Mouse (Mus musculus) neural tube, embryonic 13.5 days (tissue): ENCODE measurements around the gene Bckdk. TPM values are rescaled to one million over a fixed set of nuclear protein-coding genes. Genes with fewer than 3 reads are reported as not detected.
"Not testable (repeated sequence)": the region's sequence is repeated elsewhere in the genome, so short reads cannot be mapped to it uniquely, and the experiment has no call there.

Experiments used
- ATAC-seq: fragments of 200-750 bp; cut with Nextera tagmentation; 2 replicates; pipeline ENCODE4 v1.8.0; 2017; ENCODE audit warnings: low read depth, mild to moderate bottlenecking, moderate TSS enrichment, moderate library complexity
- H3K27ac ChIP-seq: fragments of 300-500 bp; sonication (generic); replicated peaks from 2 replicates; pipeline ENCODE4 v1.5.1; 2015; ENCODE audit warnings: moderate library complexity, mild to moderate bottlenecking, inconsistent platforms
- H3K27me3 ChIP-seq: fragments of 300-500 bp; sonication (generic); 2 replicates; pipeline ENCODE4 v1.6.1; 2015; ENCODE audit warnings: mild to moderate bottlenecking, inconsistent platforms
- H3K36me3 ChIP-seq: fragments of 300-500 bp; sonication (generic); 2 replicates; pipeline ENCODE4 v1.6.1; 2015; ENCODE audit warnings: mild to moderate bottlenecking, inconsistent platforms
- H3K4me1 ChIP-seq: fragments of 300-500 bp; sonication (generic); replicated peaks from 2 replicates; pipeline ENCODE4 v1.6.1; 2015; ENCODE audit warnings: inconsistent platforms
- H3K4me2 ChIP-seq: fragments of 300-500 bp; sonication (generic); 2 replicates; pipeline ENCODE4 v1.6.1; 2015; ENCODE audit warnings: inconsistent platforms, mild to moderate bottlenecking, moderate library complexity
- H3K4me3 ChIP-seq: fragments of 300-500 bp; sonication (generic); 2 replicates; pipeline ENCODE4 v1.5.1; 2015; ENCODE audit warnings: mild to moderate bottlenecking, inconsistent platforms
- H3K9ac ChIP-seq: fragments of 300-500 bp; sonication (generic); 2 replicates; pipeline ENCODE4 v1.6.1; 2015; ENCODE audit warnings: moderate library complexity, mild to moderate bottlenecking, inconsistent platforms
- H3K9me3 ChIP-seq: fragments of 300-500 bp; sonication (generic); 2 replicates; pipeline ENCODE4 v1.6.1; 2016; ENCODE audit warnings: inconsistent platforms
- WGBS: fragments of 180-500 bp; shearing (Covaris S2); methylation state at CpG from one replicate; pipeline ENCODE4 v1.1.7; 2015; 5-methylcytosine and 5-hydroxymethylcytosine counted together
- polyA plus RNA-seq: library from polyadenylated mRNA; unstranded; fragments of >200 nt; fragmentation: Nextera tagmentation; extraction: Ambion mirVana; gene quantifications from 2 replicates; pipeline ENCODE4 v1.2.1, GENCODE M21; 2015

Gene Bckdk
- polyA plus RNA-seq, 1 experiment from 2014 or later = 64.4 TPM

DNA sequence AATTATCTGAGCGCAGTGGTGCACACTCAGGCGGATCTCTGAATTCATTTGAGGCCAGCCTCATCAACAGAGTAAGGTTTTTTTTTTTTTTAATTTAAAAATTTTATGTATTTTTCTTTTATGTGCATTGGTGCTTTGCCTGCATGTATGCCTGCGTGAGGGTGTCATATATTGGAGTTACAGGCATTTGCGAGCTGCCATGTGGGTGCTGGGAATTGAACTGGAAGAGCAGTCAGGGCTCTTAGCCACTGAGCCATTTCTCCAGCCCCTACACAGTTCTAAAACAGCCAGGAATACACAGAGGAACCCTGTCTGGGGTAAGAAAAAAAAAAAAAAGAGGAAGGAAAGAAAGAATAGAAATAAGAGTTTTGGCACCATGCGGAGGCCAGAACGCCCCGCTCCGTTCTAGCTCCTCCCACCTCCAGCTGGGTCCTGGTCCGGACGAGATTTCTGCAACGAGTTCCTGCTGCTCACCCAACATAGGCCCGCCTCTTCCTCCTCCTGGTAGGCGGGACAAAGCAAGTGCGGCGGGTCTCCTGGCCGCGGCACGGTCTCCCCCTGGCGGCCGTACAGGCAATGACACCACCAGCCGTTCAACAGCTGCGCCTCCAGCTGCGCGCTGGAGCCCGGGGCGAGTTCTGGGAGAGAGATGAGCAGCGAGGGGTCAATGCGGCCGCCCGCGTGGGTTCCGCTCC lies 31.3 kb downstream of the Bckdk start:
- peak overlapping the region; percentile 74 for H3K4me3 ChIP-seq
- H3K9me3 ChIP-seq = no peaks in the 10 kb centered on the region
- WGBS = 7% methylated on average over 32 of the region's 32 CpGs

DNA sequence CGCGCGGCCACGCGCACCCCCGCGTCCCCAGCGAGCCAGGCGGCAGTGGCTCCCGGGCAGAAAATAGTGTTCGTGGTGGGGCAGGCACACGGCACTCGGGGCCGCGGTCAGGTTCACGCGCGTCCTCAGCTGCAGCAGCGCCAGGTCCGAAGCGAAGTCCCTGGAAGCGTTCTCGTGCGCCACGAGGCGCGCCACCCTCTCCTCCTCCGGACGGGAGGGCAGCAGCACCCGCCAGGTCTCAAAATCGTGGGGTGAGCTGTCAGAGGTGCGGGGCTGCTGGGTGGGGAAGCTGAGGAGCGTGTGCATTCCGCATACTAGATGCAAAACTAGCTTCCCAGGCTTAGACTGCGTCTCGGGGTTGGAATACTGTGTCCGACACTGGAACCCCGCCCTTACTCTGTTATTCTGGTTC lies 31.9 kb downstream of the Bckdk start:
- WGBS = 1% methylated on average over 38 of the region's 38 CpGs
- ATAC-seq = peak; percentile 73

More for the DNA sequence above, 31.3 kb downstream of the Bckdk start:
- peak overlapping the region; percentile 87 for H3K9ac ChIP-seq
- peaks cover 18% of the 10 kb centered on the region for H3K4me1 ChIP-seq
- ATAC-seq = peak; percentile 96
- H3K27ac ChIP-seq = peak overlapping the region; percentile 82
- H3K27me3 ChIP-seq = peaks cover 12% of the 10 kb centered on the region
- H3K36me3 ChIP-seq = no peaks in the 10 kb centered on the region
- H3K4me2 ChIP-seq = peak overlapping the region; percentile 88

DNA sequence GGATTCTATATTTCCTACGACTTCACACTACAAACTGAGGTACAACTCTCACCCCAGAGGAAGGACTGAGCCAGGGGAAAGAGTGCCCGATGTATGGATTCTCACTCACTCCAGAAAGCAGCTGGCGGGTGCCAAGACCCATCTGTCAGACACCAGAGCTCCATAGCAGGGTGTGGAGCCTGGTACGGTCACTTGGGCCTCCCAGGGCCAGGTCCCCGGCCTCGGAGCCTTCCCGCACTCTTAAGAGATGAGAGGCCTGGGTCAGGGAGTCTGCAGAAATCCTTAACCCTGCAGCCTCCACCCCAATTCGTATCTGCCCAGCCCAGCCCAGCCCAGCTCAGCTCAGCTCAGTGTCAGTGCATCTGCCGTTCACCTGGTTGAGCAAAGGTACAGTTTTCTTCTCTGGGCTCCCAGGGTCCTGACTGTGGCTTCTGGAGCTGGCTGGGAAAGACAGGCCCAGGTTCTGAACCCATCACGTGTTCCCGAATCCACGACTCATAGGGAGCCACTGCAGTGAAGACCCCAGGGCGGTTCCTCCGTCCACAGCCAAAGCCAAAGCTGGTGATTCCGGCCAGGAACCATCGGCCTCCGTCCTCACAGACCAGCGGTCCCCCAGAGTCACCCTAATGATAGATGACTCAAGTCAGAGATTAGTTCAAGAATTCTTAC lies 32.5 kb downstream of the Bckdk start:
- WGBS = 59% methylated on average over 18 of the region's 18 CpGs
- peak overlapping the region; percentile 87 for H3K9ac ChIP-seq
- peaks cover 18% of the 10 kb centered on the region for H3K4me1 ChIP-seq
- ATAC-seq = peak; percentile 5; the same call in 1 of the 2 replicates
- peak overlapping the region; percentile 82 for H3K27ac ChIP-seq
- 0 out of 2 replicates have a peak, but pooled peaks cover 3% of the 10 kb centered on the region for H3K27me3 ChIP-seq
- H3K36me3 ChIP-seq = no peaks in the 10 kb centered on the region
- H3K4me3 ChIP-seq = peak overlapping the region; percentile 74
- H3K4me2 ChIP-seq = peak overlapping the region; percentile 88
- H3K9me3 ChIP-seq = no peaks in the 10 kb centered on the region

More for the DNA sequence above, 31.9 kb downstream of the Bckdk start:
- Histone ChIP-seq H3K4me2 (peak overlapping the region; percentile 88), H3K27ac (peak overlapping the region; percentile 82), H3K4me3 (peak overlapping the region; percentile 74), H3K9ac (peak overlapping the region; percentile 87), H3K9me3 (no peaks in the 10 kb centered on the region), H3K36me3 (no peaks in the 10 kb centered on the region), H3K27me3 (peaks cover 6% of the 10 kb centered on the region), H3K4me1 (peaks cover 18% of the 10 kb centered on the region)

DNA sequence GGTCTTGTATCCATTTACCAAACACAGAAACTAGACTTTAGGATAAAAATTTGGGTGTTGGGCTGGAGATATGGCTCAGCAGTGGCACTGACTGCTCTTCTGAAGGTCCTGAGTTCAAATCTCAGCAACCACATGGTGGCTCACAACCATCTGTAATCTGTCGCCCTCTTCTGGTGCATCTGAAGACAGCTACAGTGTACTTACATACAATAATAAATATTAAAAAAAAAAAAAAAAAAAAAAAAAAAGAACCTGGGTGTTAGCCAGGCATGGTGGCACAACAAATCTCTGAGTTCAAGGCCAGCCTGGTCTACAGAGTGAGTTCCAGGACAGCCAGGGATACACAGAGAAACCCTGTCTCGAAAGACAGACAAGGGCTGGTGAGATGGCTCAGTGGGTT lies 38.2 kb downstream of the Bckdk start:
- H3K4me2 ChIP-seq, H3K4me3 ChIP-seq, H3K4me1 ChIP-seq, H3K9me3 ChIP-seq, H3K9ac ChIP-seq, ATAC-seq, H3K36me3 ChIP-seq, H3K27ac ChIP-seq: not testable (repeated sequence)
- 42% methylated on average over 2 of the region's 2 CpGs for WGBS
- peaks cover 35% of the 10 kb centered on the region for H3K27me3 ChIP-seq

DNA sequence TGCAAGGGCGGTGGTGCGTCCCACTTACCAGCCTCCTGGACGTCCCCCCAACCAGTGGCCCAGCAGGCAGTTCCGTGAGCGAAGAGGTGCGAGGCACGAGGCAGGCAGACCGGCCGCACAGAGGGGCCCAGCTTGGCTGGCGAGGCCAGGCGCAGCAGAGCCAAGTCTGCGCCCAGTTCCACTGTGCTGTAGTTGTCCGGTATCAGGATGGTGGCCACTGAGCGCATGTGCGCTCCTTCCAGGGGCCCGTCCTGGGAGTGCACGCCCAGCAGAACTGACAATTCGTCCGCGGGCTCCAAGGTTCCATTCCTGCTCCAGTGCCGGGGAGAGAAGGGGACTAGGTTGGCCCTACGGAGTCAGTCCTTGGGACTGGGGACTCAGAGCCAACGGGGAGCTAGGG lies 40.7 kb downstream of the Bckdk start:
- 14% methylated on average over 23 of the region's 23 CpGs for WGBS
- Histone ChIP-seq H3K4me1 (no peaks in the 10 kb centered on the region), H3K36me3 (no peaks in the 10 kb centered on the region), H3K4me3 (no peak overlapping the region), H3K27me3 (peaks cover 35% of the 10 kb centered on the region), H3K27ac (no peak overlapping the region), H3K9ac (no peak overlapping the region), H3K4me2 (0 out of 2 replicates have a peak overlapping the region, but pooled peaks have one; percentile 9), H3K9me3 (no peaks in the 10 kb centered on the region)
- no peak for ATAC-seq

DNA sequence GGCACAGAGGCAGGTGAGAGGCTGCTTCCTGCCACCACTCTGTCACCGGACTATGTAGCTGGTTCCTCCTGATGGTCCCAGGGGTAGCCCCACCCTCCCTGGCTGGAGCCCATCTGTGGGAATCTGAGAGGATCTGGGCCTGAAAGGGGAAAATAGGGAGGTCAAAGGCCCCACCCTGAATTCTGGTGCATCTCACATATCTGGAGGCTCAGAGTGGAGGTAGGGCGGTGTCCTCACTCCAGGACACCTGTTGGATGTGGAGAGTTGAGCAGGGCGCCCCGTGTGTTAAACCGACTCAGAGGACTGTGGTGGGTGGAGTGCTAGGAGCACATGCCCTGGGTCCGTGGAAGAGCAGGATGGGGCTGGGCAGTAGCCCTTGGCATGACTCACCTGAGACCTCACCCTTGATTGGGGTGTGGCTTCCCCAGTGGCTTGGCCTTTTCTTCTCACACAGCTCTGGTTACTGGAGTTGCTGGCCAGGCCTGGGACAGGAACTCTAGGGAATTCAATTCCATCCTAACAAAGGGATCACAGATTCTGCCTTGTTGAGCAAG lies 42.7 kb downstream of the Bckdk start, which contains the start of gene Prss36:
Prss36 (minus strand) TSS at position 256 of the 554 bp plus-strand sequence.
- H3K27ac ChIP-seq = no peak within 1 kb of the TSS
- WGBS = 82% methylated on average over 6 of the region's 6 CpGs

DNA sequence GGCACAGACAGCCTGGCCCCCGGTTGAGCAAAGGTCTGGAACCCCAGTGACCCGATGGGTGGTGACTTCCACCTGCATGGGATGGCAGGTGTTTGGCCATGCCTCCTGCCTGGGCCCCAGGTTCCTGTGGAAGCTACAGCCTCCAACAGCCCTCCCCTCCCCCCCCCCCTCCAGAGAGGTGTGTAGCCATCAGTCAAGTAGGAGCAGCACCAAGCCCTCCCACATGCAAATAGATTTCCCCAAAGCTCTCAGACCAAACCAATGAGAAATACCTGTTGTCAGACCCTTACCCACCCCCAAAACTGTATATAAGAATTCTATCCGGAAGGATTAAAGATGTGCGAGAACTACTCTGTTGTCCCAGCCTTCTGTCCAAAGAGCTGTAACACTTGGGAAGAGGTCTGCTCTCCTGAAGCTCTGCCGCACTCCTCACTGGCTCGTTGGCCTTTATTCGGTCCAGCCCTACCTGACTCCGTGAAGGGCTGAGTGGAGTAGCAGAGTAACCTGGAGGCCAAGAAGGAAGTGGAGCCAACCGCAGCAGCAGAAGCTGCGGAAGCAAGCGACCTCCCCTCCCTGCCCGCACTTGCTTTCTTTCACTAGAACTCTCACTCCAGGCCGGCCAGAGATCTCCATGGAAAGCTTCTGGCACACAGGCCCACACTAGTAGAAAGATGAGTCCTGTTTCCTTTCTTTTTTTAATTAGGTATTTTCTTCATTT lies 49.1 kb downstream of the Bckdk start:
- 45% methylated on average over 13 of the region's 13 CpGs for WGBS
- Histone ChIP-seq H3K4me1 (no peaks in the 10 kb centered on the region), H3K36me3 (no peaks in the 10 kb centered on the region), H3K4me2 (no peak overlapping the region), H3K9me3 (no peaks in the 10 kb centered on the region), H3K27ac (no peak overlapping the region), H3K27me3 (no peaks in the 10 kb centered on the region), H3K9ac (no peak overlapping the region), H3K4me3 (no peak overlapping the region)
- no peak for ATAC-seq

More for the DNA sequence above, 42.7 kb downstream of the Bckdk start, which contains the start of gene Prss36:
- no peaks in the 10 kb centered on the region for H3K36me3 ChIP-seq
- no peaks in the 10 kb centered on the region for H3K4me1 ChIP-seq
- no peak for ATAC-seq
- no peaks in the 10 kb centered on the region for H3K9me3 ChIP-seq
- no peak within 1 kb of the TSS for H3K9ac ChIP-seq
- no peak within 1 kb of the TSS for H3K4me2 ChIP-seq
- peaks cover 35% of the 10 kb centered on the region for H3K27me3 ChIP-seq
- H3K4me3 ChIP-seq = no peak within 1 kb of the TSS

DNA sequence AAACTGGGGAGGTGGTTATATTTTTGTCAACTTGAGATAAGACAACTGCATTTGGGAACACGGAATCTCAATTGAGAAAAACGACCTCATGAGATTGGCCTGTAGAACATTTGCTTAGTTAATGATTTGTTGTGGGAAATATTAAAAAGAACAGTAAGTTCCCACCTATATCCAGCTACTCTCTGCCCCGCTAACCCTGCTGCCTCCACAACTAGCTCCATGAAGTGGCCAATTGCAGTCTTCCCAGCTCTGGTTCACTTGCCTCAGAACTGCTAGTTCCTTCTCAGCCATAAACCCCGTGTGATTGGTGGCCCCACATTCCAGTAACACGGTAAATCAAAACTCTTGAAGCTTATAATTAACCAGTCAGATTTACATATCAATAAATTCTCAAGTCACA lies 55.5 kb downstream of the Bckdk start:
- Histone ChIP-seq H3K4me1 (no peaks in the 10 kb centered on the region), H3K4me2 (no peak overlapping the region), H3K36me3 (no peaks in the 10 kb centered on the region), H3K9me3 (no peaks in the 10 kb centered on the region), H3K27ac (no peak overlapping the region), H3K27me3 (no peaks in the 10 kb centered on the region), H3K4me3 (no peak overlapping the region), H3K9ac (no peak overlapping the region)
- ATAC-seq = no peak
- 66% methylated on average over 5 of the region's 5 CpGs for WGBS

Other genes with a start within 250 kb of the Bckdk start
- gene Bcl7c, start 195.1 kb upstream of the Bckdk start, polyA plus RNA-seq = 41.2 and 44.9 TPM in 2 replicates
- 4.5 and 4.9 TPM in 2 replicates for gene Ctf1, start 191.3 kb upstream of the Bckdk start, polyA plus RNA-seq
- not detected in 2 replicates for gene Ctf2, start 171.9 kb upstream of the Bckdk start, polyA plus RNA-seq
- gene Fbxl19, start 159.5 kb upstream of the Bckdk start, polyA plus RNA-seq = 8.0 and 8.8 TPM in 2 replicates
- 9.7 and 9.9 TPM in 2 replicates for gene Orai3, start 134.3 kb upstream of the Bckdk start, polyA plus RNA-seq
- gene Setd1a, start 127.4 kb upstream of the Bckdk start, polyA plus RNA-seq = 19.0 and 20.9 TPM in 2 replicates
- gene Gm49388, start 118.5 kb upstream of the Bckdk start, polyA plus RNA-seq = not detected in 2 replicates
- 9.5 and 9.8 TPM in 2 replicates for gene Hsd3b7, start 103.5 kb upstream of the Bckdk start, polyA plus RNA-seq
- gene Stx4a, start 79.8 kb upstream of the Bckdk start, polyA plus RNA-seq = 18.9 and 25.4 TPM in 2 replicates
- 38.4 and 39.8 TPM in 2 replicates for gene Stx1b, start 79.5 kb upstream of the Bckdk start, polyA plus RNA-seq
- gene Zfp646, start 27.9 kb upstream of the Bckdk start, polyA plus RNA-seq = 10.2 and 12.0 TPM in 2 replicates
- 32.5 and 35.1 TPM in 2 replicates for gene Zfp668, start 27.3 kb upstream of the Bckdk start, polyA plus RNA-seq
- gene Prss53, start 13.1 kb upstream of the Bckdk start, polyA plus RNA-seq = 0.70 and 0.87 TPM in 2 replicates
- not detected in 2 replicates for gene Gm21974, start 8.6 kb upstream of the Bckdk start, polyA plus RNA-seq
- 73.8 and 77.6 TPM in 2 replicates for gene Vkorc1, start 8.5 kb upstream of the Bckdk start, polyA plus RNA-seq
- 47.1 and 55.8 TPM in 2 replicates for gene Kat8, start 8.4 kb downstream of the Bckdk start, polyA plus RNA-seq
- 0.18 and 0.58 TPM in 2 replicates for gene Prss8, start 26.0 kb downstream of the Bckdk start, polyA plus RNA-seq
- 13.7 and 14.8 TPM in 2 replicates for gene Prss36, start 42.6 kb downstream of the Bckdk start, polyA plus RNA-seq
- gene Fus, start 63.4 kb downstream of the Bckdk start, polyA plus RNA-seq = 376 and 434 TPM in 2 replicates
- gene Pycard, start 89.8 kb downstream of the Bckdk start, polyA plus RNA-seq = 7.0 and 7.4 TPM in 2 replicates
- gene Trim72, start 99.9 kb downstream of the Bckdk start, polyA plus RNA-seq = 0.33 TPM in 1 of 2 replicates, not detected in the other
- 0.98 and 1.0 TPM in 2 replicates for gene Itgam, start 158.6 kb downstream of the Bckdk start, polyA plus RNA-seq
- not detected in 2 replicates for gene Gm49368, start 158.6 kb downstream of the Bckdk start, polyA plus RNA-seq
- 0.11 TPM in 1 of 2 replicates, not detected in the other for gene Itgax, start 225.5 kb downstream of the Bckdk start, polyA plus RNA-seq